Mouse (Mus musculus) embryonic facial prominence, embryonic 15.5 days (tissue): ENCODE data around the gene 9430097D07Rik. TPM values are rescaled to one million over a fixed set of nuclear protein-coding genes. Genes with fewer than 3 reads are reported as not detected.

Source experiments
- ATAC-seq: fragments of 200-750 bp; cut with Nextera tagmentation; 2 replicates; pipeline ENCODE4 v1.8.0; 2017; ENCODE audit warnings: low read depth, moderate TSS enrichment; ENCODE audit not compliant: insufficient number of reproducible peaks, low FRiP score, low TSS enrichment
- H3K27ac ChIP-seq: fragments of 300-500 bp; sonication (generic); replicated peaks from 2 replicates; pipeline ENCODE4 v1.5.1; 2015; ENCODE audit warnings: mild to moderate bottlenecking, inconsistent platforms
- H3K27me3 ChIP-seq: fragments of 300-500 bp; sonication (generic); 2 replicates; pipeline ENCODE4 v1.6.1; 2015; ENCODE audit warnings: inconsistent platforms
- H3K36me3 ChIP-seq: fragments of 300-500 bp; sonication (generic); 2 replicates; pipeline ENCODE4 v1.6.1; 2015; ENCODE audit warnings: mild to moderate bottlenecking, inconsistent platforms
- H3K4me1 ChIP-seq: fragments of 300-500 bp; sonication (generic); 2 replicates; pipeline ENCODE4 v1.6.1; 2015; ENCODE audit warnings: inconsistent platforms
- H3K4me2 ChIP-seq: fragments of 300-500 bp; sonication (generic); replicated peaks from 2 replicates; pipeline ENCODE4 v1.6.1; 2015; ENCODE audit warnings: mild to moderate bottlenecking, inconsistent platforms
- H3K4me3 ChIP-seq: fragments of 300-500 bp; sonication (generic); replicated peaks from 2 replicates; pipeline ENCODE4 v1.5.1; 2015; ENCODE audit warnings: mild to moderate bottlenecking, inconsistent platforms
- H3K9ac ChIP-seq: fragments of 300-500 bp; sonication (generic); 2 replicates; pipeline ENCODE4 v1.6.1; 2015; ENCODE audit warnings: inconsistent platforms
- H3K9me3 ChIP-seq: fragments of 300-500 bp; sonication (generic); replicated peaks from 2 replicates; pipeline ENCODE4 v1.6.1; 2016; ENCODE audit warnings: inconsistent platforms
- WGBS: fragments of 180-500 bp; shearing (Covaris S2); methylation state at CpG from one replicate; pipeline ENCODE4 v1.1.7; 2015; 5-methylcytosine and 5-hydroxymethylcytosine counted together
- polyA plus RNA-seq: library from polyadenylated mRNA; unstranded; fragments of >200 nt; fragmentation: Nextera tagmentation; extraction: Ambion mirVana; gene quantifications from 2 replicates; pipeline ENCODE4 v1.2.1, GENCODE M21; 2015

The 9430097D07Rik gene
- polyA plus RNA-seq, 1 experiment from 2014 or later = 0.11 TPM

- Histone ChIP-seq H3K27me3 (peaks cover 30% of the 10 kb centered on the region), H3K4me1 (peaks cover 20% of the 10 kb centered on the region), H3K9ac (no peak overlapping the region), H3K9me3 (no peaks in the 10 kb centered on the region), H3K36me3 (peaks cover 2% of the 10 kb centered on the region; the same call in 1 of the 2 replicates), H3K27ac (no peak overlapping the region), H3K4me3 (no peak overlapping the region), H3K4me2 (no peak overlapping the region)
- ATAC-seq = no peak
- 36% methylated on average over 24 of the region's 30 CpGs for WGBS
Measured at GRCm38 (mm10) chr2:32578146-32579046, 2.9 kb upstream of the 9430097D07Rik start.

DNA sequence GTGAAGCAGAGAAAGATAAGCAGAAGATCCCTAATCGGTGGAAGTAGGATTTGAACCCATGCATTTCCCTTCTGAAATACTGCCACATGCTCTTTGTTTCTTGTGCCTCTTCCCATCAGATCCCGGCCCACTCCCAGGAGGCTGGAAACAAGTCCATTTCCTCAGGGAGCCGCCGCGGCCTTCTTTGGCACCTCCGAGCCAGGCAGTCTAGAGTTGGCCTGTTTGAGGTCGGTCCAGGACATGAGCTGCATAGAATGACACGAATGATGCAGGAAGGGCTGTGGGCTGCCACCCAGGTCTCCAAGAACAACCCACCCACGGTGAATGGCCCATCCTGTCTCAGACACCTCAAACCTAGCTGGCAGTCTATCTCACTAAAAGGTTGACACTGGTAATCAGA is 1.0 kb upstream of the 9430097D07Rik start:
- peaks cover 9% of the 10 kb centered on the region; the same call in 1 of the 2 replicates for H3K36me3 ChIP-seq
- no peak overlapping the region for H3K4me3 ChIP-seq
- no peak overlapping the region for H3K9ac ChIP-seq
- H3K4me2 ChIP-seq = no peak overlapping the region
- H3K9me3 ChIP-seq = no peaks in the 10 kb centered on the region
- no peak for ATAC-seq
- peaks cover 22% of the 10 kb centered on the region for H3K4me1 ChIP-seq
- H3K27ac ChIP-seq = no peak overlapping the region
- WGBS = 87% methylated on average over 9 of the region's 9 CpGs
- H3K27me3 ChIP-seq = peaks cover 21% of the 10 kb centered on the region

- peaks cover 9% of the 10 kb centered on the region; the same call in 1 of the 2 replicates for H3K36me3 ChIP-seq
- WGBS = under 1% methylated on average over 26 of the region's 26 CpGs
- H3K4me2 ChIP-seq = peak overlapping the region; percentile 95
- no peak overlapping the region for H3K27ac ChIP-seq
- no peaks in the 10 kb centered on the region for H3K9me3 ChIP-seq
- ATAC-seq = no peak
- no peak overlapping the region for H3K9ac ChIP-seq
- H3K27me3 ChIP-seq = peaks cover 18% of the 10 kb centered on the region
- H3K4me1 ChIP-seq = peaks cover 26% of the 10 kb centered on the region
- peak overlapping the region; percentile 43 for H3K4me3 ChIP-seq
Measured at GRCm38 (mm10) chr2:32574901-32575585, 441 bp downstream of the 9430097D07Rik start.

DNA sequence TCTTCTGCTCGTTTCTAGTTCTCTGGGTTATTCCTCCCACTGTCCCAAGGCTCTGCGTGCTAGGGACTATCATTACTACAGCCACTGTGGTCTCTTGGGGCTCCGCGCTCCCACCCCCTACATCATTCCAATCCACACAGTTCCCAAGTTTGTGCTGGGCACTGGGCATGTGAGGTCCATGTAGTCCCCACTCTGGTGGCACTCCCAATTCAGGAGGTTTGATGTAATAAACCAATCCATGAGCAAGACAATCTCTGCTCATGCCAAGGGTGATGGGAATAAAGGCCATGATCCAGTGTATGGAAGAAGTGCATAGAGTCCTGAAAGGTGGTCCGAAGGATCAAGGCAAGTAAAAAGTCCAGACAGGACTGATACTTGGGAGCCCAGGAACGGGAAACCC is 987 bp downstream of the 9430097D07Rik start, which contains the start of gene Pip5kl1:
Gene Pip5kl1, plus strand, starts transcription at position 301 of the 400 bp plus-strand sequence.
- Histone ChIP-seq H3K4me3 (peak within 1 kb of the TSS; percentile 43), H3K9me3 (no peaks in the 10 kb centered on the region), H3K36me3 (peaks cover 9% of the 10 kb centered on the region; the same call in 1 of the 2 replicates), H3K27ac (no peak within 1 kb of the TSS), H3K4me1 (peaks cover 26% of the 10 kb centered on the region), H3K4me2 (peak within 1 kb of the TSS; percentile 95), H3K27me3 (peaks cover 12% of the 10 kb centered on the region), H3K9ac (no peak within 1 kb of the TSS)
- ATAC-seq = no peak
- 77% methylated on average over 6 of the region's 6 CpGs for WGBS

GRCm38 (mm10) chr2:32572196-32572595 is 3.3 kb downstream of the 9430097D07Rik start:
- no peak for ATAC-seq
- H3K27me3 ChIP-seq = no peaks in the 10 kb centered on the region
- H3K9me3 ChIP-seq = no peaks in the 10 kb centered on the region
- 80% methylated on average over 11 of the region's 11 CpGs for WGBS
- no peak overlapping the region for H3K4me2 ChIP-seq
- no peak overlapping the region for H3K27ac ChIP-seq
- H3K4me3 ChIP-seq = peak overlapping the region; percentile 86; the same call in 1 of the 2 replicates
- peaks cover 29% of the 10 kb centered on the region for H3K36me3 ChIP-seq
- H3K4me1 ChIP-seq = peaks cover 26% of the 10 kb centered on the region
- no peak overlapping the region for H3K9ac ChIP-seq

DNA sequence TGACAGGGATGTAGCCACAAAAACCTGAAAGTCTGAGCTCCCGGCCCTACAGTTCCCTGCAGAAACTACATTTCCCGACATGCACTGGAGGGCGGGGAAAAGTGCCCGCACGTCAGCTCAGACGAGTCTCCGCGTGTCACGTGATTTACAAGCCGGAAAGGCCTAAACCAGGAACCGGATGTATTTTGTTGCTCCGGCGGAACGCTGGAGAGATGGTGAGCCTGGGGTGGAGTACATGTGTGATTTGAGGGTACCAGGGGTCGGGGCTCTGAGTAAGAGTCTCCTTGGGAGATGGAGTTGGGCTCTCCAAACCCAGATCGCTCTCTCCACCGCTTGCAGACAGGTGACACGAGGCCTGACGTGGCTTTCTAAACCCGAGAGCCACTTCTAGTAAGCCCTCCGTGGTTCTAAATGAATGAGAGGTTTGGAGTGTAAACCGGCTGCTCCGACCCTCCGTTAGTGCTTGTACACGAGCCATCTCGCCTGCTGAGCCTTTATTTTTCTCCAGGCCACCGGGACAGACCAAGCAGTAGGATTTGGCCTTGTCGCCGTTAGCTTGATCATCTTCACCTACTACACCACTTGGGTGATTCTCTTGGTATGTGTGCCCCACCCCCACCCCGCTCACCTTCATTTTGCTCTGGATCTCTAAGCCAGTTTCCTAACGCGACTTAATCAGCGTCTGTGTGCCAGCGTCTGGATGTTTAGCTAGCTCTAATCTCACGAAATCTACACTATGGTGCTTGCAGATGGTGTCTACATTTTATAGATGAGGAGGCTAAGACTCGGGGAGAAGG is 4.6 kb downstream of the 9430097D07Rik start, which contains the start of gene Dpm2:
Gene Dpm2, plus strand, starts transcription at position 161 of the 797 bp plus-strand sequence.
- 2% methylated on average over 36 of the region's 36 CpGs for WGBS
- H3K27me3 ChIP-seq = no peaks in the 10 kb centered on the region
- H3K4me2 ChIP-seq = peak within 1 kb of the TSS; percentile 89
- ATAC-seq = peak; percentile 81
- peaks cover 25% of the 10 kb centered on the region for H3K4me1 ChIP-seq
- H3K9me3 ChIP-seq = no peaks in the 10 kb centered on the region
- H3K9ac ChIP-seq = peak within 1 kb of the TSS; percentile 69
- peaks cover 41% of the 10 kb centered on the region for H3K36me3 ChIP-seq
- peak within 1 kb of the TSS; percentile 86 for H3K4me3 ChIP-seq
- peak within 1 kb of the TSS; percentile 66 for H3K27ac ChIP-seq

DNA sequence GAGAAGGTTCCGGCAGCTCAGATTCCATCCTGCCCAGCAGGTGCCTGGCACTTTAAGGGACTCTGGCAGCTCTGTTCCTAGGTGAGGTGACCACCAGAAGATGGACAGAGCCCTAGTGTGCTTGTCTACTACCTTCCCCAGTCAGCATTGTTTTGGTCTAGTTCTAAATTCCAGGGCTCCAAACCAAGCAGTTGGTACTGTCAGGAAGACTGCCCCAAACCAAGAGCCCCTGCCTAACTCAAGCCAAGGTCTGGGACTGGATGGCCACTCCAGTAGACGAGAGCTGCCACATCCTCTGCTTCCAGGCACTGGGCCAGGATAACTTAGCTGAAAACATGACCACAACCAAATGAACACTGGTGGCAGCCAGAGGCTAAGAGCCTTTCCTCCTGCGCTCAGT is 6.5 kb downstream of the 9430097D07Rik start:
- Histone ChIP-seq H3K4me1 (peaks cover 12% of the 10 kb centered on the region), H3K4me3 (no peak overlapping the region), H3K27ac (no peak overlapping the region), H3K27me3 (no peaks in the 10 kb centered on the region), H3K36me3 (peaks cover 60% of the 10 kb centered on the region), H3K4me2 (no peak overlapping the region), H3K9ac (no peak overlapping the region), H3K9me3 (no peaks in the 10 kb centered on the region)
- no peak for ATAC-seq
- 88% methylated on average over 3 of the region's 3 CpGs for WGBS

GRCm38 (mm10) chr2:32568149-32568548 is 7.3 kb downstream of the 9430097D07Rik start:
- Histone ChIP-seq H3K9ac (no peak overlapping the region), H3K27me3 (no peaks in the 10 kb centered on the region), H3K9me3 (no peaks in the 10 kb centered on the region), H3K27ac (no peak overlapping the region), H3K4me3 (no peak overlapping the region), H3K4me1 (peaks cover 12% of the 10 kb centered on the region), H3K4me2 (no peak overlapping the region), H3K36me3 (peaks cover 63% of the 10 kb centered on the region)
- ATAC-seq = no peak
- 72% methylated on average over 5 of the region's 5 CpGs for WGBS

- ATAC-seq = no peak
- peaks cover 70% of the 10 kb centered on the region for H3K36me3 ChIP-seq
- H3K4me2 ChIP-seq = no peak overlapping the region
- no peaks in the 10 kb centered on the region for H3K27me3 ChIP-seq
- H3K9ac ChIP-seq = no peak overlapping the region
- no peak overlapping the region for H3K4me3 ChIP-seq
- no peak overlapping the region for H3K27ac ChIP-seq
- no peaks in the 10 kb centered on the region for H3K9me3 ChIP-seq
- peaks cover 5% of the 10 kb centered on the region for H3K4me1 ChIP-seq
- 39% methylated on average over 4 of the region's 4 CpGs for WGBS
Measured at GRCm38 (mm10) chr2:32566536-32567063, 8.9 kb downstream of the 9430097D07Rik start.

DNA sequence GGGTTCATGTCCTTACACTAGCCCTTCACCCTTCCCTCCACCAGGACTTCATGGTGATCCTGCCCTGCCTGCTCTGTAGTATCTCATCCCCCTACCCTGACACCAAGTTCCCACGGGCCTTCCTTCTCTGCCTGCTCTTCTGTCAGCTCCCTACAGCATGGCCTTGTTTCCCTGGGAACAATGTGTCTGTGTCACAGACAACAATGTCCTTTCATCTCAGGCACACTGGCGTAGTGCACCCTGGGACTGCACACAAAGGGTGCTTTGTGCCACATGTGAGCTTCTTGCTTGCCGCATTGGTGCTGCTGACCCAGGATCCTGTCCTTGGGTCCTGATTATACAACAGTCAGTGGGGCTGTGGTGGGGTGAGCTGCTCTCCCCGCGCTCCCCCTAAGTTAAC is 15.9 kb downstream of the 9430097D07Rik start:
- no peaks in the 10 kb centered on the region for H3K9me3 ChIP-seq
- H3K9ac ChIP-seq = no peak overlapping the region
- ATAC-seq = no peak

More for the DNA sequence above, 15.9 kb downstream of the 9430097D07Rik start:
- H3K36me3 ChIP-seq = peaks cover 46% of the 10 kb centered on the region
- no peak overlapping the region for H3K4me3 ChIP-seq
- no peaks in the 10 kb centered on the region for H3K27me3 ChIP-seq
- WGBS = 27% methylated on average over 5 of the region's 5 CpGs
- H3K27ac ChIP-seq = peak overlapping the region; percentile 11; the same call in 1 of the 2 replicates
- H3K4me1 ChIP-seq = peaks cover 41% of the 10 kb centered on the region
- H3K4me2 ChIP-seq = no peak overlapping the region
